Mouse (Mus musculus) stomach, postnatal 0 days (tissue): Measurements from ENCODE around the gene Ciao2a.

Experiments used
- CTCF ChIP-seq: IDR thresholded peaks from 2 replicates; pipeline ENCODE4 v1.5.1; 2016; ENCODE audit warnings: antibody characterized with exemption, low read depth, mild to moderate bottlenecking, moderate library complexity
- EP300 ChIP-seq: optimal IDR thresholded peaks from 2 replicates; pipeline ENCODE3; 2016; ENCODE audit warnings: antibody characterized with exemption

DNA sequence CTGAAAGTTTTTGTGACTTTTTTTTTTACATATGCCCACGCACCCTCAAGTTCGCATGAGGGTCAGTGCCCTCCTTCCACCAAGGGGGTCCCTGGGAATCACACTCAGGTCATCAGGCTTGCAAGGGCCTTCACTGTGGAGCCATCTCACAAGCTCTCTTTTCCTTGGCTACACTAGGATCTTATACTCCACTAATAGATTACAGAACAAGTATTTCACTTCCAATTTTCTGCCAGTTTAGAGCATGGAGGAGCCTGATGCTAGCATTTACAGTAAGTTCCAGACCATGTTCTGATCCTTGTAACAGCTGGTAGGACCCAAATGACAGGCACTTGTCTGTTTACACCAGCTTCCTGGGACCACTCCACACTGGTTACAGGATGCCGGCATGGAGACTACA, 48.3 kb upstream of the Ciao2a start:
- TF ChIP-seq CTCF = no peak
- no peak for TF ChIP-seq EP300
